Mouse (Mus musculus) myocyte (in vitro differentiated cells): Measurements from ENCODE around the gene Macrod1. TPM values are rescaled to one million over a fixed set of nuclear protein-coding genes. Genes with fewer than 3 reads are reported as not detected.

ENCODE experiments used
- H3K27me3 ChIP-seq: one replicate; pipeline ENCODE4 v1.6.1; 2011; ENCODE audit not compliant: control insufficient read depth, insufficient read depth, insufficient read length
- H3K36me3 ChIP-seq: one replicate; pipeline ENCODE4 v1.6.1; 2011; ENCODE audit not compliant: control insufficient read depth, insufficient read depth
- H3K4me2 ChIP-seq: one replicate; pipeline ENCODE4 v1.6.1; 2011; ENCODE audit warnings: low read depth, control low read depth
- H3K4me3 ChIP-seq: one replicate; pipeline ENCODE4 v1.5.1; 2011; ENCODE audit warnings: mild to moderate bottlenecking, control low read depth, moderate library complexity
- H3K79me2 ChIP-seq: one replicate; pipeline ENCODE4 v1.6.1; 2011; ENCODE audit not compliant: control insufficient read depth, insufficient read depth
- H3ac ChIP-seq: one replicate; pipeline ENCODE4 v1.6.1; 2011; ENCODE audit not compliant: control insufficient read depth, insufficient read length
- CEBPB ChIP-seq: IDR thresholded peaks from 2 replicates; pipeline ENCODE4 v1.6.1; 2011; ENCODE audit warnings: mild to moderate bottlenecking, moderate library complexity; ENCODE audit not compliant: poor library complexity, insufficient read depth, severe bottlenecking
- E2F4 ChIP-seq: IDR thresholded peaks from one replicate; pipeline ENCODE4 v1.6.1; 2011; ENCODE audit warnings: mild to moderate bottlenecking, control low read depth, moderate library complexity; ENCODE audit not compliant: insufficient read depth
- MAX ChIP-seq: IDR thresholded peaks from one replicate; pipeline ENCODE4 v1.6.1; 2011; ENCODE audit warnings: low read depth, mild to moderate bottlenecking, control low read depth
- MYOD1 ChIP-seq, 3 experiments: IDR thresholded peaks; one replicate each; pipeline ENCODE4 v1.6.1; 2011; ENCODE audit warnings: control low read depth in 2 of 3, low read depth in 2 of 3, mild to moderate bottlenecking in 2 of 3, moderate library complexity in 1 of 3; ENCODE audit not compliant: insufficient read length in 2 of 3, control insufficient read depth in 1 of 3
- MYOG ChIP-seq, 3 experiments: IDR thresholded peaks; one replicate each; pipeline ENCODE4 v1.6.1; 2011; ENCODE audit warnings: control low read depth in 2 of 3, low read depth in 2 of 3, mild to moderate bottlenecking in 2 of 3; ENCODE audit not compliant: insufficient read length in 2 of 3, control insufficient read depth in 1 of 3, insufficient read depth in 1 of 3
- POLR2A ChIP-seq: IDR thresholded peaks from one replicate; pipeline ENCODE4 v1.6.1; 2011; ENCODE audit warnings: low read depth, mild to moderate bottlenecking, control low read depth, moderate library complexity; ENCODE audit not compliant: insufficient read length
- POLR2AphosphoS2 ChIP-seq: IDR thresholded peaks from one replicate; pipeline ENCODE4 v1.6.1; 2011; ENCODE audit warnings: low read depth, control low read depth; ENCODE audit not compliant: insufficient read length
- REST ChIP-seq: IDR thresholded peaks from one replicate; pipeline ENCODE4 v1.6.1; 2011; ENCODE audit warnings: mild to moderate bottlenecking, control low read depth, moderate library complexity; ENCODE audit not compliant: insufficient read depth, insufficient read length
- SRF ChIP-seq: IDR thresholded peaks from one replicate; pipeline ENCODE4 v1.6.1; 2011; ENCODE audit warnings: low read depth; ENCODE audit not compliant: control insufficient read depth, insufficient read length
- TCF12 ChIP-seq: IDR thresholded peaks from one replicate; pipeline ENCODE4 v1.6.1; 2011; ENCODE audit warnings: mild to moderate bottlenecking, control low read depth; ENCODE audit not compliant: poor library complexity, insufficient read depth, severe bottlenecking
- TCF3 ChIP-seq: IDR thresholded peaks from one replicate; pipeline ENCODE4 v1.6.1; 2011; ENCODE audit warnings: low read depth, control low read depth; ENCODE audit not compliant: insufficient read length
- USF1 ChIP-seq: IDR thresholded peaks from one replicate; pipeline ENCODE4 v1.6.1; 2011; ENCODE audit warnings: low read depth, mild to moderate bottlenecking, control low read depth, moderate library complexity
- polyA plus RNA-seq: library from polyadenylated mRNA; unstranded; fragments of >200 nt; fragmentation: generic; extraction: Trizol; gene quantifications from one replicate; pipeline ENCODE4 v1.2.1, GENCODE M21; 2012; ENCODE audit warnings: missing spikeins

The Macrod1 gene
- polyA plus RNA-seq, 1 experiment = 82.4 TPM

DNA sequence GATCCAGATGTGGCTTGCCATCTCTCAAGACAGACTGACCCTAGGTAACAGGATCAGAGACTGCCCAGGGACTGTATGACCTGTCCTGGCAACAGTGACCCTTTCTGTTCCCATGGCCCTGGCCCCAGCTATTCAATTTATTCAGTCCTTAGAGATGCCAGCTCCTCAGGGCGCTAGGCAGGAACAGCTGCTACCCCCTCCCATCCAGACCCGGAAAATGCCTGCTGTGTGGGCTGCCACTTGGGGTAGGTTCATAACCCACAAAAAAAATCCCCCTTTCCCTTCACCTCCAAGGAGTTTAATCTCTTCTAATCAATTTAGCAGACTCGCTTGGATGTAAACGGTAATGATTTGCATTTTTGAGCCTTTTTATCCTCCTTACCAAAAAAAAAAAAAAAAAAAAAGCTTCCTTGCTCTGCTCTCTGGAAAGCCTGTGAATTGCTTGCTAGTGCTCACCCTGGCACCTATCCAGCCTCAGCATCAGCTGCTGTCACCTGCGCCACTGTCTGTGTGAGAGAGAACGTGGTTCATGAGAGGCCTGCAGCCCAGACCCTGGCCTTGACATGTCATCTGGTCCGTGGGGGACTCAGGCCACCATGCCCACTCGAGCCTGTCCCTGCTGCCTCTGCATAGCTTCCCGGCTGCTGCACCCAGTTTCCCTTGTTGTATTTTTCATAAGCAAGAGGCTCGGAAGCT lies 33.9 kb downstream of the Macrod1 start:
- Histone ChIP-seq H3K79me2 (no peaks in the 10 kb centered on the region), H3K27me3 (no peaks in the 10 kb centered on the region), H3K36me3 (no peaks in the 10 kb centered on the region), H3K4me3 (no peak overlapping the region), H3K4me2 (peak overlapping the region; percentile 1), H3ac (no peak overlapping the region)
- TF ChIP-seq USF1 (no peak), MYOD1 (IDR thresholded peaks at IDR 0.05; ENCODE audit: control insufficient read depth in 1 of 3, insufficient read length in 2 of 3, low read depth in 2 of 3) (peak in 2 of 3 experiments; percentile 82 to 84), TCF3 (no peak), MYOG (IDR thresholded peaks at IDR 0.05; ENCODE audit: control insufficient read depth in 1 of 3, insufficient read depth in 1 of 3, insufficient read length in 2 of 3, low read depth in 2 of 3) (peak in 2 of 3 experiments; percentile 65 to 78), POLR2A (no peak), TCF12 (no peak), SRF (no peak), POLR2AphosphoS2 (no peak), MAX (no peak)

DNA sequence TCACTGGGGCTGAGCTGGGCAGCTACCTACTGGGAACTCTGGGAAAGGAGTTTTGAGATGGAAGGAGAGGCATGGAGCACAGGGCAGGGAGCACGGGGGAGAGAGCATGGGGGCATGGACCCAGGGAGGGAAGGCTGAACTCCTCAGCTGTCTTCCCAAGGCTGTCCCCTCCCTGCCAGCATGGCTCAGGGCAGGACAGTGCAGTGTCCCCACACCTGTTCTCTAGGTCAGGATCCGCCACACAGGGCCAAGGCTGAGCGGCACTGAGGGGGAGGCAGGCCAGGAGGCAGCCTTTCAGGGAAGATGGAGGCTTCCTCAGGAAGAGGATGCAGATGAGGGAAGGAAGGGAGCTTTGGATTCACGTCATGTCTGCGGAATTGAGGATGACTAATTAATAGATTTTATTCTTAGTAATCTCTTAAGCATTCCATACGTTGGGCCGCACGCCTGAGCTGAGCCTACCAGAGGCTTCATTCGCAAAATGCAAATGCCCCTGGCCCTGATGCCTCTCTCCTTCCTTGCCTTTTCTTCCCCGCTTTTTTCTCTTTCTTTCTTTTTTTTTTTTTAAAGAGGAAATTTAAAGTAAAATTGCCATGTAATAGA lies 34.9 kb downstream of the Macrod1 start:
- H3K27me3 ChIP-seq = no peaks in the 10 kb centered on the region

GRCm38 (mm10) chr19:7092756-7093155 lies 36.1 kb downstream of the Macrod1 start:
- TF ChIP-seq REST (no peak), MYOD1 (IDR thresholded peaks at IDR 0.05; ENCODE audit: control insufficient read depth in 1 of 3, insufficient read length in 2 of 3, low read depth in 2 of 3) (no peak), E2F4 (no peak), USF1 (no peak), TCF3 (no peak), MYOG (IDR thresholded peaks at IDR 0.05; ENCODE audit: control insufficient read depth in 1 of 3, insufficient read depth in 1 of 3, insufficient read length in 2 of 3, low read depth in 2 of 3) (no peak), SRF (no peak), CEBPB (no peak), TCF12 (no peak), POLR2A (no peak), POLR2AphosphoS2 (no peak), MAX (no peak)
- H3K36me3 ChIP-seq = no peaks in the 10 kb centered on the region
- H3ac ChIP-seq = no peak overlapping the region
- peaks cover 6% of the 10 kb centered on the region for H3K27me3 ChIP-seq
- no peak overlapping the region for H3K4me3 ChIP-seq
- no peaks in the 10 kb centered on the region for H3K79me2 ChIP-seq
- no peak overlapping the region for H3K4me2 ChIP-seq

More for the DNA sequence above, 34.9 kb downstream of the Macrod1 start:
- Histone ChIP-seq H3K36me3 (no peaks in the 10 kb centered on the region), H3K4me3 (no peak overlapping the region), H3ac (no peak overlapping the region), H3K79me2 (no peaks in the 10 kb centered on the region), H3K4me2 (no peak overlapping the region)
- no peak for TF ChIP-seq CEBPB
- TF ChIP-seq POLR2A = no peak
- no peak for TF ChIP-seq POLR2AphosphoS2
- TF ChIP-seq SRF = no peak
- TF ChIP-seq MYOG (IDR thresholded peaks at IDR 0.05; ENCODE audit: control insufficient read depth in 1 of 3, insufficient read depth in 1 of 3, insufficient read length in 2 of 3, low read depth in 2 of 3) = peak in 2 of 3 experiments; percentile 85 to 91
- no peak for TF ChIP-seq USF1
- peak in 2 of 3 experiments; percentile 70 to 88 for TF ChIP-seq MYOD1 (IDR thresholded peaks at IDR 0.05; ENCODE audit: control insufficient read depth in 1 of 3, insufficient read length in 2 of 3, low read depth in 2 of 3)
- no peak for TF ChIP-seq TCF12
- TF ChIP-seq TCF3 = peak; percentile 11
- TF ChIP-seq MAX = no peak
- no peak for TF ChIP-seq REST
- TF ChIP-seq E2F4 = no peak

DNA sequence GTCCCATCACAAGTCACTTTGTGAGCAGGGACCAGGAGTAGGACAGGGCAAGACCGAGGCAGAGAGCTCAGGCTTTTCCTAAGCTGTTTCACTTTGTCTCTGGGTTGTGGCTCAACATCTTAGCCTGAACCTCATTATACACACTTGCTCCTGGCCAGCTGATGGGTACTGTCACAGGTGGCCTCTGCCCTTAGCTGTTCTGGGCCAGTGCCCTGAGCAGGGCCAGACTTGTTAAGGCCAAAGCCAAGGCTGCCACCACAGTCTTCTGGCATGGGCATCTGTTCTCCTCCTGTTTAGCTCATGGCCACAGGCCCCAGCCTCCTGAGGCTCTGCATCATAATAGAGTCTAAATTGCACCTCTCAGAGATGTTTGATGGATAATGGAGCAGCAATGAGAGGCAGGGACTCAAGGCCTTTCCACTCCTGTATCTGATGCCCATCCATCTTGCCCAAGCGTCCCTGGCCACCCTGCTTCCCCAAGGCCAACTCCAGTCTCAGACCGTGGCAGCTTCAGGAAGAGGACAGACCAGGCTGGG lies 43.1 kb downstream of the Macrod1 start:
- H3K36me3 ChIP-seq = no peaks in the 10 kb centered on the region
- peaks cover 9% of the 10 kb centered on the region for H3K27me3 ChIP-seq
- H3K4me3 ChIP-seq = no peak overlapping the region
- no peak for TF ChIP-seq REST
- TF ChIP-seq MAX = no peak
- peak in 2 of 3 experiments; percentile 17 to 54 for TF ChIP-seq MYOD1 (IDR thresholded peaks at IDR 0.05; ENCODE audit: control insufficient read depth in 1 of 3, insufficient read length in 2 of 3, low read depth in 2 of 3)
- TF ChIP-seq MYOG (IDR thresholded peaks at IDR 0.05; ENCODE audit: control insufficient read depth in 1 of 3, insufficient read depth in 1 of 3, insufficient read length in 2 of 3, low read depth in 2 of 3) = peak in 2 of 3 experiments; percentile 3 to 67
- no peak overlapping the region for H3K4me2 ChIP-seq
- H3ac ChIP-seq = no peak overlapping the region
- no peaks in the 10 kb centered on the region for H3K79me2 ChIP-seq

DNA sequence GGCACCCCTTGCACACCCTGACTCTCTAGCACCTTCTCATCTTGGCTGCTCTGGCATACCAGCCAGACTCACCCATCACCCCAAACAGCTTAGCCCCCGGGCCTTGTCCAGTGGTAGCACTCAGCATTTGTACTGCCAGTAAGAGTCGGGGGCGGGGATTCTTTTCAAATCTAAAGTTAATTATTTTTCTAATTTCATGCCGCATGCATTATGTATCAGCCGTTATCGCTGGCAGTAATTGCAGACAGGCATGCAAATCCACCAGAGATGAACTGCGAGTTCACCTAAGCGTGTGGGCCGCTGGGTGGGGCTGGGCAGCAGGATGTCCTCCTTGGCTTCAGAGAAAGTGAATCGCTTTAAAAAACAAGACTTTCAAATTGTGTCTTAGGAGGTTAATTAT lies 45.4 kb downstream of the Macrod1 start:
- H3K79me2 ChIP-seq = no peaks in the 10 kb centered on the region
- no peak overlapping the region for H3ac ChIP-seq
- H3K4me3 ChIP-seq = no peak overlapping the region
- H3K4me2 ChIP-seq = no peak overlapping the region
- peaks cover 6% of the 10 kb centered on the region for H3K27me3 ChIP-seq
- no peaks in the 10 kb centered on the region for H3K36me3 ChIP-seq
- TF ChIP-seq REST (no peak), TCF3 (no peak), SRF (no peak), MYOD1 (IDR thresholded peaks at IDR 0.05; ENCODE audit: control insufficient read depth in 1 of 3, insufficient read length in 2 of 3, low read depth in 2 of 3) (no peak), CEBPB (no peak), MYOG (IDR thresholded peaks at IDR 0.05; ENCODE audit: control insufficient read depth in 1 of 3, insufficient read depth in 1 of 3, insufficient read length in 2 of 3, low read depth in 2 of 3) (no peak), TCF12 (no peak), E2F4 (no peak), POLR2A (no peak), MAX (no peak), USF1 (no peak), POLR2AphosphoS2 (no peak)
